Mouse (Mus musculus): ENCODE measurements around the gene Tmem95.

GRCm38 (mm10) chr11:69853994-69854393, 23.8 kb downstream of the Tmem95 start:
- TF ChIP-seq POLR2A (IDR thresholded peaks at IDR 0.05; ENCODE audit: low read depth, low read length) (peak; percentile 35; the same call in 1 of the 2 replicates), CTCF (IDR thresholded peaks at IDR 0.05; ENCODE audit: borderline replicate concordance, insufficient read depth, low read length) (no peak)

All from embryonic fibroblast, embryonic 13.5 days (primary cell).